Mouse (Mus musculus): ENCODE data around the gene Sval2. TPM values are rescaled to one million over a fixed set of nuclear protein-coding genes. Genes with fewer than 3 reads are reported as not detected.

The Sval2 gene
- not detected for polyA plus RNA-seq (2017; shearing (Covaris generic))

DNA sequence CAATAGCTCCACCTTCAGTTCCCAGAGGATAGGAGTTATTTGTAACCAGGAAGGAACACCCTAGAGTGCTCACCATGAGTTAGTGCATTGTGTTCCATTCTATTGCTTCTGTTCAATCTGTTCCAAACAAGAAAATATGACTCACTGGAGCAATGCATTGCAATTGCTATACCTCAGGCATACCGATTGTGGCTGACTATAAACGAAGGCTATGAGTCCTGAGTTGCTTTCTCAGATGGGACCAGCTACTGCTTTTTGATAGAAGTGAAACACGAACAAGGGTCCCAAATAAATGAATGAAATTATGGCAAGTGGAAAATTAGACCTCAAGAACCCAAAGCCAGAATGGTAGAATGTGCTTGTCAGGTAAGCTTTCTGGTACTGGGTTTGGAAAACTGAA, at the start of gene Sval2:
Gene Sval2 (plus strand): TSS at position 301 of the 400 bp plus-strand sequence.

DNA sequence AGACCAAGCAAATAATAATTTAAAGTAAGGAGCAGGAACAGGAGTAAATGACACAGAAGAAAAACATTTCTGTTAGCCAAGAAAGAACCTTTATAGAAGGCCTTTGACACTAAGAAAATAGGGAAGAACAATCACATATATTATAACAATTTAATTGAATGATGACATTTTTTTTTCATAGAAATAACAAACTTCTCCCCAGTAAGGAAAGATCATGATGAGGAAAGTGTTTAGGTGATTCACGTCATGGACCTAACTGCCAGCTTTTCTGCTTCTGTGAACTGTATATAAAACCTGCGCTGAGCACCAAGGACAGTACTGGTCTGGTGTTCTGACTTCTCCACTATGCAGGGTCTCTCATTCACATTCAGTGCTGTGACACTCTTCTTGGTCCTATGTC, 5.6 kb upstream of the Sval2 start, which contains the start of gene Pip:
Gene Pip (plus strand): TSS at position 301 of the 400 bp plus-strand sequence.

Other genes starting within 250 kb of the Sval2 start
- 63.9 TPM for gene Ephb6, start 247.5 kb upstream of the Sval2 start, polyA plus RNA-seq (2017; shearing (Covaris generic))
- gene Trpv6, start 216.6 kb upstream of the Sval2 start, polyA plus RNA-seq (2017; shearing (Covaris generic)) = 1.2 TPM
- gene Trpv5, start 172.2 kb upstream of the Sval2 start, polyA plus RNA-seq (2017; shearing (Covaris generic)) = not detected
- not detected for gene Llcfc1, start 168.6 kb upstream of the Sval2 start, polyA plus RNA-seq (2017; shearing (Covaris generic))
- not detected for gene Kel, start 148.7 kb upstream of the Sval2 start, polyA plus RNA-seq (2017; shearing (Covaris generic))
- not detected for gene Olfr459, start 77.8 kb upstream of the Sval2 start, polyA plus RNA-seq (2017; shearing (Covaris generic))
- gene Pip, start 5.5 kb upstream of the Sval2 start, polyA plus RNA-seq (2017; shearing (Covaris generic)) = 9.2 TPM
- not detected for gene Sval1, start 98.6 kb downstream of the Sval2 start, polyA plus RNA-seq (2017; shearing (Covaris generic))
- gene Sval3, start 115.2 kb downstream of the Sval2 start, polyA plus RNA-seq (2017; shearing (Covaris generic)) = not detected
- not detected for gene Sva, start 185.4 kb downstream of the Sval2 start, polyA plus RNA-seq (2017; shearing (Covaris generic))

All from CD4-positive, CD25-positive, alpha-beta regulatory T cell (primary cell).